Mouse (Mus musculus): Measurements from ENCODE around the gene Hist1h2ad. TPM values are rescaled to one million over a fixed set of nuclear protein-coding genes. Genes with fewer than 3 reads are reported as not detected.
"Not testable (repeated sequence)": the region's sequence is repeated elsewhere in the genome, so short reads cannot be mapped to it uniquely, and the experiment has no call there.

Hist1h2ad gene
- polyA plus RNA-seq, 2 experiments = 4.7 to 10.4 TPM

- peak overlapping the region; percentile 95 for H3K4me2 ChIP-seq (ENCODE audit: low read depth)
These were observed 37.0 kb upstream of the Hist1h2ad start for GRCm38 (mm10) chr13:23537006-23537710.

GRCm38 (mm10) chr13:23538249-23538648, 35.9 kb upstream of the Hist1h2ad start:
- H3K9me3 ChIP-seq (ENCODE audit: control insufficient read depth, low read length) = no peaks in the 10 kb centered on the region
- 72% methylated on average over 5 of the region's 5 CpGs for WGBS (ENCODE audit: insufficient replicate concordance)
- no peaks in the 10 kb centered on the region for H3K36me3 ChIP-seq (replicated peaks; ENCODE audit: control insufficient read depth, insufficient read depth, low read depth)
- no peak for DNase-seq (ENCODE audit: low read depth in 3 of 3, low spot score in 3 of 3)
- no peak for ATAC-seq (ENCODE audit: insufficient read depth)
- H3K27me3 ChIP-seq (ENCODE audit: control insufficient read depth, insufficient read depth, low read length) = no peaks in the 10 kb centered on the region
- H3K27ac ChIP-seq = peak overlapping the region; percentile 100
- peak overlapping the region; percentile 95 for H3K4me2 ChIP-seq (ENCODE audit: low read depth)
- TF ChIP-seq CTCF (IDR thresholded peaks at IDR 0.05; ENCODE audit: low read depth) (no peak), EP300 (IDR thresholded peaks at IDR 0.05; ENCODE audit: low read depth) (no peak)
- H3K9ac ChIP-seq (replicated peaks) = peak overlapping the region; percentile 55
- H3K4me3 ChIP-seq (ENCODE audit: insufficient read depth in 1 of 2, low read depth in 2 of 2, low read length in 2 of 2) = no peak overlapping the region
- peaks cover 17 to 23% of the 10 kb centered on the region in 2 experiments for H3K4me1 ChIP-seq (replicated peaks; ENCODE audit: control insufficient read depth in 2 of 2, insufficient read depth in 2 of 2, low read length in 1 of 2)

More at GRCm38 (mm10) chr13:23537006-23537710, 37.0 kb upstream of the Hist1h2ad start:
- peak overlapping the region in 1 of 2 experiments; percentile 74; a peak in 2 of 4 replicates for H3K4me3 ChIP-seq (ENCODE audit: insufficient read depth in 1 of 2, low read depth in 2 of 2, low read length in 2 of 2)
- no peaks in the 10 kb centered on the region for H3K27me3 ChIP-seq (ENCODE audit: control insufficient read depth, insufficient read depth, low read length)
- H3K4me1 ChIP-seq (replicated peaks; ENCODE audit: control insufficient read depth in 2 of 2, insufficient read depth in 2 of 2, low read length in 1 of 2) = peaks cover 28 to 29% of the 10 kb centered on the region in 2 experiments
- ATAC-seq (ENCODE audit: insufficient read depth) = no peak
- no peaks in the 10 kb centered on the region for H3K9me3 ChIP-seq (ENCODE audit: control insufficient read depth, low read length)
- H3K36me3 ChIP-seq (replicated peaks; ENCODE audit: control insufficient read depth, insufficient read depth, low read depth) = no peaks in the 10 kb centered on the region
- peak overlapping the region; percentile 94 for H3K9ac ChIP-seq (replicated peaks)
- DNase-seq (ENCODE audit: low read depth in 3 of 3, low spot score in 3 of 3) = no peak
- TF ChIP-seq EP300 (IDR thresholded peaks at IDR 0.05; ENCODE audit: low read depth) = no peak
- TF ChIP-seq CTCF (IDR thresholded peaks at IDR 0.05; ENCODE audit: low read depth) = no peak
- 64% methylated on average over 3 of the region's 3 CpGs for WGBS (ENCODE audit: insufficient replicate concordance)
- H3K27ac ChIP-seq = peak overlapping the region; percentile 100

GRCm38 (mm10) chr13:23539821-23540220, 34.4 kb upstream of the Hist1h2ad start:
- not testable (repeated sequence) for H3K4me3 ChIP-seq (ENCODE audit: insufficient read depth in 1 of 2, low read depth in 2 of 2, low read length in 2 of 2)

GRCm38 (mm10) chr13:23541497-23541896, 32.7 kb upstream of the Hist1h2ad start:
- Histone ChIP-seq H3K4me3 (ENCODE audit: insufficient read depth in 1 of 2, low read depth in 2 of 2, low read length in 2 of 2) (peak overlapping the region in 1 of 2 experiments; percentile 66; a peak in 3 of 4 replicates), H3K27ac (peak overlapping the region; percentile 76), H3K9ac (replicated peaks) (peak overlapping the region; percentile 65), H3K9me3 (ENCODE audit: control insufficient read depth, low read length) (no peaks in the 10 kb centered on the region), H3K4me2 (ENCODE audit: low read depth) (peak overlapping the region; percentile 90), H3K36me3 (replicated peaks; ENCODE audit: control insufficient read depth, insufficient read depth, low read depth) (no peaks in the 10 kb centered on the region), H3K27me3 (ENCODE audit: control insufficient read depth, insufficient read depth, low read length) (no peaks in the 10 kb centered on the region), H3K4me1 (replicated peaks; ENCODE audit: control insufficient read depth in 2 of 2, insufficient read depth in 2 of 2, low read length in 1 of 2) (peaks cover 17 to 24% of the 10 kb centered on the region in 2 experiments)
- WGBS (ENCODE audit: insufficient replicate concordance) = 61% methylated on average over 3 of the region's 3 CpGs
- ATAC-seq (ENCODE audit: insufficient read depth) = no peak
- TF ChIP-seq CTCF (IDR thresholded peaks at IDR 0.05; ENCODE audit: low read depth) = no peak
- TF ChIP-seq EP300 (IDR thresholded peaks at IDR 0.05; ENCODE audit: low read depth) = no peak
- DNase-seq (ENCODE audit: low read depth in 3 of 3, low spot score in 3 of 3) = no peak

More at GRCm38 (mm10) chr13:23539821-23540220, 34.4 kb upstream of the Hist1h2ad start:
- not testable (repeated sequence) for H3K9me3 ChIP-seq (ENCODE audit: control insufficient read depth, low read length); H3K4me2 ChIP-seq (ENCODE audit: low read depth); ATAC-seq (ENCODE audit: insufficient read depth); DNase-seq (ENCODE audit: low read depth in 3 of 3, low spot score in 3 of 3); H3K36me3 ChIP-seq (replicated peaks; ENCODE audit: control insufficient read depth, insufficient read depth, low read depth); H3K27me3 ChIP-seq (ENCODE audit: control insufficient read depth, insufficient read depth, low read length)
- Histone ChIP-seq H3K9ac (replicated peaks) (peak overlapping the region; percentile 53), H3K4me1 (replicated peaks; ENCODE audit: control insufficient read depth in 2 of 2, insufficient read depth in 2 of 2, low read length in 1 of 2) (peaks cover 17 to 21% of the 10 kb centered on the region in 2 experiments), H3K27ac (peak overlapping the region; percentile 100)
- WGBS (ENCODE audit: insufficient replicate concordance) = 79% methylated on average over 1 of the region's 1 CpGs

- peaks cover 9 to 18% of the 10 kb centered on the region in 2 experiments for H3K4me1 ChIP-seq (replicated peaks; ENCODE audit: control insufficient read depth in 2 of 2, insufficient read depth in 2 of 2, low read length in 1 of 2)
- TF ChIP-seq EP300 (IDR thresholded peaks at IDR 0.05; ENCODE audit: low read depth) = peak; percentile 4; the same call in 1 of the 2 replicates
- ATAC-seq (ENCODE audit: insufficient read depth) = 0 out of 2 replicates have a peak, but pooled peaks have one; percentile 1
- not testable (repeated sequence) for DNase-seq (ENCODE audit: low read depth in 3 of 3, low spot score in 3 of 3); H3K27me3 ChIP-seq (ENCODE audit: control insufficient read depth, insufficient read depth, low read length); H3K36me3 ChIP-seq (replicated peaks; ENCODE audit: control insufficient read depth, insufficient read depth, low read depth); H3K9me3 ChIP-seq (ENCODE audit: control insufficient read depth, low read length)
- H3K9ac ChIP-seq (replicated peaks) = peak overlapping the region; percentile 96
- WGBS (ENCODE audit: insufficient replicate concordance) = 4% methylated on average over 3 of the region's 3 CpGs
- peak overlapping the region; percentile 99 for H3K27ac ChIP-seq
- H3K4me2 ChIP-seq (ENCODE audit: low read depth) = peak overlapping the region; percentile 90
- H3K4me3 ChIP-seq (ENCODE audit: insufficient read depth in 1 of 2, low read depth in 2 of 2, low read length in 2 of 2) = peak overlapping the region; percentile 66 to 75
These were observed 31.8 kb upstream of the Hist1h2ad start for GRCm38 (mm10) chr13:23542225-23542980.
